Mouse (Mus musculus) myocyte (in vitro differentiated cells): ENCODE measurements around the gene Sirpa.

Experiments
- E2F4 ChIP-seq: IDR thresholded peaks from one replicate; pipeline ENCODE4 v1.6.1; 2011; ENCODE audit warnings: mild to moderate bottlenecking, control low read depth, moderate library complexity; ENCODE audit not compliant: insufficient read depth
- MYOD1 ChIP-seq, 3 experiments: IDR thresholded peaks; one replicate each; pipeline ENCODE4 v1.6.1; 2011; ENCODE audit warnings: control low read depth in 2 of 3, low read depth in 2 of 3, mild to moderate bottlenecking in 2 of 3, moderate library complexity in 1 of 3; ENCODE audit not compliant: insufficient read length in 2 of 3, control insufficient read depth in 1 of 3
- MYOG ChIP-seq, 3 experiments: IDR thresholded peaks; one replicate each; pipeline ENCODE4 v1.6.1; 2011; ENCODE audit warnings: control low read depth in 2 of 3, low read depth in 2 of 3, mild to moderate bottlenecking in 2 of 3; ENCODE audit not compliant: insufficient read length in 2 of 3, control insufficient read depth in 1 of 3, insufficient read depth in 1 of 3
- POLR2A ChIP-seq: IDR thresholded peaks from one replicate; pipeline ENCODE4 v1.6.1; 2011; ENCODE audit warnings: low read depth, mild to moderate bottlenecking, control low read depth, moderate library complexity; ENCODE audit not compliant: insufficient read length
- SRF ChIP-seq: IDR thresholded peaks from one replicate; pipeline ENCODE4 v1.6.1; 2011; ENCODE audit warnings: low read depth; ENCODE audit not compliant: control insufficient read depth, insufficient read length

- TF ChIP-seq POLR2A (no peak), SRF (no peak), E2F4 (no peak), MYOD1 (IDR thresholded peaks at IDR 0.05; ENCODE audit: control insufficient read depth in 1 of 3, insufficient read length in 2 of 3, low read depth in 2 of 3) (no peak), MYOG (IDR thresholded peaks at IDR 0.05; ENCODE audit: control insufficient read depth in 1 of 3, insufficient read depth in 1 of 3, insufficient read length in 2 of 3, low read depth in 2 of 3) (no peak)
Observed at GRCm38 (mm10) chr2:129569556-129569955, 23.1 kb upstream of the Sirpa start.
